Mouse (Mus musculus): ENCODE results near the gene Myo7a. TPM values are rescaled to one million over a fixed set of nuclear protein-coding genes. Genes with fewer than 3 reads are reported as not detected.

Gene Myo7a
- total RNA-seq, 1 experiment from 2014 or later, result 7.5 TPM

- peak in 1 of 2 experiments; percentile 30; a peak in 1 of 4 replicates for ATAC-seq (replicated peaks in 1 of 2; ENCODE audit: insufficient read depth in 1 of 2, low FRiP score in 2 of 2, low TSS enrichment in 1 of 2, low read depth in 1 of 2, poor library complexity in 2 of 2, severe bottlenecking in 2 of 2)
These were observed 8.1 kb downstream of the Myo7a start for GRCm38 (mm10) chr7:98111233-98111632.

- ATAC-seq (replicated peaks in 1 of 2; ENCODE audit: insufficient read depth in 1 of 2, low FRiP score in 2 of 2, low TSS enrichment in 1 of 2, low read depth in 1 of 2, poor library complexity in 2 of 2, severe bottlenecking in 2 of 2), result no peak
These were observed 9.6 kb downstream of the Myo7a start for GRCm38 (mm10) chr7:98109771-98110170.

- ATAC-seq (replicated peaks in 1 of 2; ENCODE audit: insufficient read depth in 1 of 2, low FRiP score in 2 of 2, low TSS enrichment in 1 of 2, low read depth in 1 of 2, poor library complexity in 2 of 2, severe bottlenecking in 2 of 2), result peak in 1 of 2 experiments; percentile 10; a peak in 1 of 4 replicates
These were observed 10.5 kb downstream of the Myo7a start for GRCm38 (mm10) chr7:98108636-98109430.

- ATAC-seq (replicated peaks in 1 of 2; ENCODE audit: insufficient read depth in 1 of 2, low FRiP score in 2 of 2, low TSS enrichment in 1 of 2, low read depth in 1 of 2, poor library complexity in 2 of 2, severe bottlenecking in 2 of 2), result no peak
These were observed 13.1 kb downstream of the Myo7a start for GRCm38 (mm10) chr7:98106272-98106671.

- no peak for ATAC-seq (replicated peaks in 1 of 2; ENCODE audit: insufficient read depth in 1 of 2, low FRiP score in 2 of 2, low TSS enrichment in 1 of 2, low read depth in 1 of 2, poor library complexity in 2 of 2, severe bottlenecking in 2 of 2)
These were observed 14.6 kb downstream of the Myo7a start for GRCm38 (mm10) chr7:98104481-98105435.

GRCm38 (mm10) chr7:98103942-98104292 lies 15.4 kb downstream of the Myo7a start:
- no peak for ATAC-seq (replicated peaks in 1 of 2; ENCODE audit: insufficient read depth in 1 of 2, low FRiP score in 2 of 2, low TSS enrichment in 1 of 2, low read depth in 1 of 2, poor library complexity in 2 of 2, severe bottlenecking in 2 of 2)

GRCm38 (mm10) chr7:98103002-98103941 lies 16.1 kb downstream of the Myo7a start:
- ATAC-seq (replicated peaks in 1 of 2; ENCODE audit: insufficient read depth in 1 of 2, low FRiP score in 2 of 2, low TSS enrichment in 1 of 2, low read depth in 1 of 2, poor library complexity in 2 of 2, severe bottlenecking in 2 of 2), result peak; percentile 55 to 71; a peak in 3 of 4 replicates

GRCm38 (mm10) chr7:98102488-98102887 lies 16.8 kb downstream of the Myo7a start:
- ATAC-seq (replicated peaks in 1 of 2; ENCODE audit: insufficient read depth in 1 of 2, low FRiP score in 2 of 2, low TSS enrichment in 1 of 2, low read depth in 1 of 2, poor library complexity in 2 of 2, severe bottlenecking in 2 of 2), result no peak

GRCm38 (mm10) chr7:98097557-98097956 lies 21.8 kb downstream of the Myo7a start:
- no peak for ATAC-seq (replicated peaks in 1 of 2; ENCODE audit: insufficient read depth in 1 of 2, low FRiP score in 2 of 2, low TSS enrichment in 1 of 2, low read depth in 1 of 2, poor library complexity in 2 of 2, severe bottlenecking in 2 of 2)

- ATAC-seq (replicated peaks in 1 of 2; ENCODE audit: insufficient read depth in 1 of 2, low FRiP score in 2 of 2, low TSS enrichment in 1 of 2, low read depth in 1 of 2, poor library complexity in 2 of 2, severe bottlenecking in 2 of 2), result peak in 1 of 2 experiments; percentile 29; a peak in 3 of 4 replicates
These were observed 23.5 kb downstream of the Myo7a start for GRCm38 (mm10) chr7:98095852-98096251.

- ATAC-seq (replicated peaks in 1 of 2; ENCODE audit: insufficient read depth in 1 of 2, low FRiP score in 2 of 2, low TSS enrichment in 1 of 2, low read depth in 1 of 2, poor library complexity in 2 of 2, severe bottlenecking in 2 of 2), result 0 out of 4 replicates have a peak, but pooled peaks have one; percentile 27 to 30
These were observed 33.0 kb downstream of the Myo7a start for GRCm38 (mm10) chr7:98086346-98086745.

GRCm38 (mm10) chr7:98085314-98085713 lies 34.0 kb downstream of the Myo7a start:
- 0 out of 4 replicates have a peak, but pooled peaks of 1 of the 2 experiments have one; percentile 11 for ATAC-seq (replicated peaks in 1 of 2; ENCODE audit: insufficient read depth in 1 of 2, low FRiP score in 2 of 2, low TSS enrichment in 1 of 2, low read depth in 1 of 2, poor library complexity in 2 of 2, severe bottlenecking in 2 of 2)

- ATAC-seq (replicated peaks in 1 of 2; ENCODE audit: insufficient read depth in 1 of 2, low FRiP score in 2 of 2, low TSS enrichment in 1 of 2, low read depth in 1 of 2, poor library complexity in 2 of 2, severe bottlenecking in 2 of 2), result peak; percentile 5 to 23; a peak in 2 of 4 replicates
These were observed 34.6 kb downstream of the Myo7a start for GRCm38 (mm10) chr7:98084541-98085293.

GRCm38 (mm10) chr7:98082376-98082775 lies 36.9 kb downstream of the Myo7a start:
- peak; percentile 8 to 37; a peak in 1 of 4 replicates for ATAC-seq (replicated peaks in 1 of 2; ENCODE audit: insufficient read depth in 1 of 2, low FRiP score in 2 of 2, low TSS enrichment in 1 of 2, low read depth in 1 of 2, poor library complexity in 2 of 2, severe bottlenecking in 2 of 2)

GRCm38 (mm10) chr7:98077453-98077852 lies 41.9 kb downstream of the Myo7a start:
- ATAC-seq (replicated peaks in 1 of 2; ENCODE audit: insufficient read depth in 1 of 2, low FRiP score in 2 of 2, low TSS enrichment in 1 of 2, low read depth in 1 of 2, poor library complexity in 2 of 2, severe bottlenecking in 2 of 2), result no peak

GRCm38 (mm10) chr7:98071620-98072019 lies 47.7 kb downstream of the Myo7a start:
- ATAC-seq (replicated peaks in 1 of 2; ENCODE audit: insufficient read depth in 1 of 2, low FRiP score in 2 of 2, low TSS enrichment in 1 of 2, low read depth in 1 of 2, poor library complexity in 2 of 2, severe bottlenecking in 2 of 2), result peak; percentile 79

Data from hematopoietic stem cell, adult 5-6 weeks (primary cell).